Mouse (Mus musculus) liver, embryonic 15.5 days (tissue): Measurements from ENCODE around the gene C77080. TPM values are rescaled to one million over a fixed set of nuclear protein-coding genes. Genes with fewer than 3 reads are reported as not detected.

Experiments
- ATAC-seq: fragments of 200-750 bp; cut with Nextera tagmentation; 2 replicates; pipeline ENCODE4 v1.8.0; 2017; ENCODE audit warnings: moderate number of reproducible peaks, mild to moderate bottlenecking, moderate library complexity; ENCODE audit not compliant: insufficient read depth
- H3K27ac ChIP-seq: fragments of 300-500 bp; sonication (generic); replicated peaks from 2 replicates; pipeline ENCODE4 v1.5.1; 2015; ENCODE audit warnings: mild to moderate bottlenecking, inconsistent platforms
- H3K27me3 ChIP-seq: fragments of 300-500 bp; sonication (generic); 2 replicates; pipeline ENCODE4 v1.6.1; 2015; ENCODE audit warnings: mild to moderate bottlenecking, inconsistent platforms
- H3K36me3 ChIP-seq: fragments of 300-500 bp; sonication (generic); replicated peaks from 2 replicates; pipeline ENCODE4 v1.6.1; 2015; ENCODE audit warnings: moderate library complexity, mild to moderate bottlenecking, inconsistent platforms
- H3K4me1 ChIP-seq: fragments of 300-500 bp; sonication (generic); replicated peaks from 2 replicates; pipeline ENCODE4 v1.6.1; 2015; ENCODE audit warnings: inconsistent platforms
- H3K4me2 ChIP-seq: fragments of 300-500 bp; sonication (generic); 2 replicates; pipeline ENCODE4 v1.6.1; 2015; ENCODE audit warnings: moderate library complexity, mild to moderate bottlenecking, inconsistent platforms
- H3K4me3 ChIP-seq: fragments of 300-500 bp; sonication (generic); replicated peaks from 2 replicates; pipeline ENCODE4 v1.5.1; 2015; ENCODE audit warnings: mild to moderate bottlenecking, inconsistent platforms
- H3K9ac ChIP-seq: fragments of 300-500 bp; sonication (generic); 2 replicates; pipeline ENCODE4 v1.6.1; 2015; ENCODE audit warnings: moderate library complexity, mild to moderate bottlenecking, inconsistent platforms
- H3K9me3 ChIP-seq: fragments of 300-500 bp; sonication (generic); replicated peaks from 2 replicates; pipeline ENCODE4 v1.6.1; 2016; ENCODE audit warnings: inconsistent platforms
- WGBS: fragments of 180-500 bp; shearing (Covaris S2); methylation state at CpG from one replicate; pipeline ENCODE4 v1.1.7; 2015; ENCODE audit warnings: mixed read lengths; ENCODE audit not compliant: insufficient replicate concordance; 5-methylcytosine and 5-hydroxymethylcytosine counted together
- polyA plus RNA-seq: library from polyadenylated mRNA; unstranded; fragments of >200 nt; fragmentation: Nextera tagmentation; extraction: Ambion mirVana; gene quantifications from 2 replicates; pipeline ENCODE4 v1.2.1, GENCODE M21; 2015

C77080 gene
- polyA plus RNA-seq, 1 experiment from 2014 or later: 1.1 TPM

DNA sequence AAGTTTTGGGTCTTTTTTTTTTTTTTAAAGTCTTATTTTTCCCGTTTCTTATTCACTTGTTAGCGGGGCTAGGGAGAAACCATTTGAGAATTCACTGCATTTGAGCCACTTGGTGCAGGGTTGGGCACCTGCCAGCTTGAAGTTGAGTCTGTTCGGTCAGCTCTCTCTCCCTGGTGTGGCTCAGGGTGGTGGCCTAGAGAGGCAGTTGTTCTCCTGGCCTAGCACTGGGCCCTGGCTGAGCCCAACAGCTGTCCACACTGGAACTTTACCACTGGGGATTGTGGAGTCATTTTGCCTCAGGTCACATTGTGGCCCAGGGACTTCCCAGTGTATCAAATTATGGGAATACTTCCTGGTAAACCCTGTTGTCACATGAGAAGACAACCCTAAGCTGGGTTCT is 26.9 kb upstream of the C77080 start:
- ATAC-seq: no peak
- Histone ChIP-seq H3K4me1 (peaks cover 13% of the 10 kb centered on the region), H3K9ac (no peak overlapping the region), H3K9me3 (no peaks in the 10 kb centered on the region), H3K4me3 (no peak overlapping the region), H3K27me3 (peaks cover 54% of the 10 kb centered on the region), H3K27ac (no peak overlapping the region), H3K4me2 (peak overlapping the region; percentile 82), H3K36me3 (no peaks in the 10 kb centered on the region)
- WGBS: 38% methylated on average over 3 of the region's 3 CpGs

GRCm38 (mm10) chr4:129287472-129287981 is 26.3 kb upstream of the C77080 start, which contains the start of gene Sync:
Gene Sync (plus strand): TSS chr4:129287617.
- H3K4me1 ChIP-seq: peaks cover 13% of the 10 kb centered on the region
- no peak within 1 kb of the TSS for H3K27ac ChIP-seq
- peak within 1 kb of the TSS; percentile 35; the same call in 1 of the 2 replicates for H3K9ac ChIP-seq
- peak within 1 kb of the TSS; percentile 82 for H3K4me2 ChIP-seq
- peaks cover 58% of the 10 kb centered on the region for H3K27me3 ChIP-seq
- no peaks in the 10 kb centered on the region for H3K9me3 ChIP-seq
- no peak for ATAC-seq
- H3K36me3 ChIP-seq: no peaks in the 10 kb centered on the region
- 1% methylated on average over 53 of the region's 53 CpGs for WGBS
- peak within 1 kb of the TSS; percentile 53 for H3K4me3 ChIP-seq

DNA sequence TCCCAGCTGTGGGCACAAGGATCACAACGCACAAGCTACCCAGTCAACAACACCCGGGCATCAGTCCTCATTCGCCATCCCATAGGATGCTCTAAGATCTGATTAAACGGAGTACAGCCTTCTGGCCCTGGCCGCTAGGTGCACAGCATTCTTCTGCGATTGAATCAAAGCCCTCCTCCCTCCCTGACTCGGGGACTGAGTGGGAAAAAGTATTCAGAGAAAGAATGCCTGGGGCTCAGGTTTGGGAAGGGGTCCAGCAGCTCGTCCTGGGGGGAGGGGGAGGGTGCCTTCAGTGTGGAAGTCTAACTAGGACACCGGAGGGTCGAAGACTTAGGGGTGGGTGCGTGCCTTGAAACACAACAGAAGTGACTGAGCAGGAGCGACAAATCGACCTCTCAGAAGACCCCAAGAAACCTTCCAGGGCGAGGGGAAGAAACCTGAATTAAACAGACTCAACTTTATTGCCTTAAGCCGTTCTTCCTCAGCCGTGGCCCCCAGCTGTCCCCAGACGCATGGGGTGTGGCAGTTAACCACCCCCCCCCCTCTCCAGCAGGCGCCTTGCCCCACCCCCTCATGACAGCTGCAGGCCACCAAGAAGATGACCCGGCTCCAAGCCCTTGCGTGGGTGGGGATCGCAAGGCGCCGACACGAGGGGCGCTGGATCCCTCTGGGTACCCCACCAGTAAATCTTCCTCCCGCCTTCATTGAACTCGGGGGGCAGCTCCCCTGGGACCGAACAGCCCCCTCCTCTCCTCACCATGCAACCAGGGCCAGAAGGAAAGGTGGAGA is 25.7 kb upstream of the C77080 start:
- Histone ChIP-seq H3K4me2 (peak overlapping the region; percentile 82), H3K4me3 (peak overlapping the region; percentile 53), H3K9me3 (no peaks in the 10 kb centered on the region), H3K27me3 (peaks cover 58% of the 10 kb centered on the region), H3K27ac (no peak overlapping the region), H3K9ac (peak overlapping the region; percentile 35; the same call in 1 of the 2 replicates), H3K4me1 (peaks cover 13% of the 10 kb centered on the region), H3K36me3 (no peaks in the 10 kb centered on the region)
- no peak for ATAC-seq
- 4% methylated on average over 28 of the region's 28 CpGs for WGBS

- WGBS: 43% methylated on average over 5 of the region's 5 CpGs
- Histone ChIP-seq H3K4me3 (no peak overlapping the region), H3K4me1 (peaks cover 10% of the 10 kb centered on the region), H3K4me2 (no peak overlapping the region), H3K9me3 (no peaks in the 10 kb centered on the region), H3K27me3 (peaks cover 58% of the 10 kb centered on the region), H3K36me3 (no peaks in the 10 kb centered on the region), H3K27ac (no peak overlapping the region), H3K9ac (no peak overlapping the region)
- ATAC-seq: no peak
Measured at GRCm38 (mm10) chr4:129286001-129286682, 24.9 kb upstream of the C77080 start.

DNA sequence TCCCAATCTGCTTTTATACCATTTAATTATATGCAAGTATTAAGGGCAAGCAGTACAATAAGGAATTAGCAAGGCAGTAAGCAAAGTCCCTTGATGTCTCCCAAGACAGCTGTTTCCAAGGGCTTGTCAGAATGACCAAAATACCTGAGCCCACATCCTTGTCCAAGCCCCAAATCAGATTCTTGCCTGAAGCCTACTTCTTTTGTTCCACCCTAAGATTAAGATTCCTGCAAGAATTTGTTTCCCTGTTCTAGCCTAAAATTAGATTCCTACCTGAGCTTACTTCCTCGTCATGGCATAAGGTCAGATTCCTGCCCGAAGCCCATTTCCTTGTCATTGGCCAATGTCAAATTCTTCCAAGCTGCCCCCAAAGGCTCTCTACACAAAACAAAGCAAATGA is 23.5 kb upstream of the C77080 start:
- peaks cover 10% of the 10 kb centered on the region for H3K4me1 ChIP-seq
- H3K9me3 ChIP-seq: no peaks in the 10 kb centered on the region
- no peaks in the 10 kb centered on the region for H3K36me3 ChIP-seq
- 64% methylated on average over 2 of the region's 2 CpGs for WGBS
- no peak overlapping the region for H3K4me2 ChIP-seq
- no peak overlapping the region for H3K27ac ChIP-seq
- no peak overlapping the region for H3K9ac ChIP-seq
- peaks cover 56% of the 10 kb centered on the region for H3K27me3 ChIP-seq
- ATAC-seq: no peak
- H3K4me3 ChIP-seq: no peak overlapping the region

- no peak overlapping the region for H3K4me2 ChIP-seq
- H3K36me3 ChIP-seq: no peaks in the 10 kb centered on the region
- H3K9me3 ChIP-seq: no peaks in the 10 kb centered on the region
- WGBS: 66% methylated on average over 5 of the region's 5 CpGs
- no peak overlapping the region for H3K4me3 ChIP-seq
- no peak for ATAC-seq
- H3K4me1 ChIP-seq: peaks cover 10% of the 10 kb centered on the region
- H3K27ac ChIP-seq: no peak overlapping the region
- peaks cover 44% of the 10 kb centered on the region for H3K27me3 ChIP-seq
- no peak overlapping the region for H3K9ac ChIP-seq
Measured at GRCm38 (mm10) chr4:129283226-129283625, 22.0 kb upstream of the C77080 start.

- Histone ChIP-seq H3K27ac (no peak overlapping the region), H3K4me3 (no peak overlapping the region), H3K4me2 (no peak overlapping the region), H3K9me3 (no peaks in the 10 kb centered on the region), H3K36me3 (no peaks in the 10 kb centered on the region), H3K9ac (no peak overlapping the region), H3K4me1 (peaks cover 9% of the 10 kb centered on the region), H3K27me3 (peaks cover 39% of the 10 kb centered on the region)
- 77% methylated on average over 5 of the region's 5 CpGs for WGBS
- ATAC-seq: no peak
Measured at GRCm38 (mm10) chr4:129282786-129283185, 21.6 kb upstream of the C77080 start.

DNA sequence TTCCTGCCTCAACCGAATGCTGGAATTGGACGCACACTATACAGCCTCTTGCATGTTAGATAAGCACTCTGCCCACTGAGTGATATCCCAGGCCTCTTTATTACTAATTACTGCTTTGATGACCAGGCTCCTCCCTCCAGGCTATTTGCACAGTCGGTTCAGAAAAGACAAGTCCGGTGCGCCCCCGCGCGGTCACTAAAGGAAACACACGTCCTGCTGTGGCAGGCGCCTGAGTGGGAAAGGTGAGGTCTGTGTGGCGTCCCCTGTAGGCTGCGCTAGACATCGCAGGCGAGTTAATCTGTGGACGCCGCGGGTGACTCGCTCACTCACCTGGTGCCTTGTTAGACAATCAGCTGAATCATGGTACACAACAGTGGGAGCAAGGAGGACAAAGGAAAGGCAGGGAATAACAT is 15.3 kb upstream of the C77080 start:
- no peak overlapping the region for H3K4me3 ChIP-seq
- no peaks in the 10 kb centered on the region for H3K27me3 ChIP-seq
- no peak overlapping the region for H3K9ac ChIP-seq
- H3K4me2 ChIP-seq: no peak overlapping the region; the same call in 1 of the 2 replicates
- H3K27ac ChIP-seq: no peak overlapping the region
- ATAC-seq: peak; percentile 72
- no peaks in the 10 kb centered on the region for H3K36me3 ChIP-seq
- WGBS: under 1% methylated on average over 18 of the region's 18 CpGs
- no peaks in the 10 kb centered on the region for H3K9me3 ChIP-seq
- H3K4me1 ChIP-seq: peaks cover 15% of the 10 kb centered on the region

GRCm38 (mm10) chr4:129272756-129273046 is 11.5 kb upstream of the C77080 start:
- no peak for ATAC-seq
- WGBS: 52% methylated on average over 5 of the region's 5 CpGs
- no peak overlapping the region for H3K27ac ChIP-seq

GRCm38 (mm10) chr4:129271991-129272755 is 11.0 kb upstream of the C77080 start:
- Histone ChIP-seq H3K27me3 (no peaks in the 10 kb centered on the region), H3K36me3 (no peaks in the 10 kb centered on the region), H3K4me1 (peaks cover 21% of the 10 kb centered on the region), H3K4me2 (peak overlapping the region; percentile 13; the same call in 1 of the 2 replicates), H3K9me3 (no peaks in the 10 kb centered on the region), H3K9ac (no peak overlapping the region), H3K27ac (no peak overlapping the region), H3K4me3 (no peak overlapping the region)
- peak; percentile 75 for ATAC-seq
- 34% methylated on average over 15 of the region's 15 CpGs for WGBS

More at GRCm38 (mm10) chr4:129272756-129273046, 11.5 kb upstream of the C77080 start:
- Histone ChIP-seq H3K4me3 (no peak overlapping the region), H3K9ac (no peak overlapping the region), H3K4me1 (peaks cover 18% of the 10 kb centered on the region), H3K36me3 (no peaks in the 10 kb centered on the region), H3K27me3 (no peaks in the 10 kb centered on the region), H3K9me3 (no peaks in the 10 kb centered on the region), H3K4me2 (peak overlapping the region; percentile 13; the same call in 1 of the 2 replicates)

- ATAC-seq: no peak
- Histone ChIP-seq H3K4me2 (no peak overlapping the region), H3K27me3 (no peaks in the 10 kb centered on the region), H3K27ac (no peak overlapping the region), H3K9me3 (no peaks in the 10 kb centered on the region), H3K36me3 (no peaks in the 10 kb centered on the region), H3K4me1 (peaks cover 29% of the 10 kb centered on the region), H3K9ac (no peak overlapping the region), H3K4me3 (no peak overlapping the region)
- WGBS: 21% methylated on average over 1 of the region's 1 CpGs
Measured at GRCm38 (mm10) chr4:129268698-129269097, 7.5 kb upstream of the C77080 start.
